Mouse (Mus musculus) MEL (cell line): ENCODE data around the gene Wdr26. TPM values are rescaled to one million over a fixed set of nuclear protein-coding genes. Genes with fewer than 3 reads are reported as not detected.
A peak's percentile ranks its signal among the peaks of the same experiment; 100 is the strongest.

Source experiments
- DNase-seq: peaks from one replicate; pipeline ENCODE4 v3.0.0; 2011; ENCODE audit warnings: low read depth, low spot score
- H3K27ac ChIP-seq: 2 replicates; pipeline ENCODE4 v1.5.1; 2012; ENCODE audit warnings: low read depth, mild to moderate bottlenecking, control low read depth, low read length, moderate library complexity; ENCODE audit not compliant: control insufficient read depth
- H3K27me3 ChIP-seq, 2 experiments: fragments of 150-350 bp in 1 of 2; sonication (generic) in 1 of 2; 2 replicates each; pipeline ENCODE4 v1.6.1; 2012; ENCODE audit warnings: low read length in 2 of 2, mild to moderate bottlenecking in 2 of 2, improper control_type of control experiment in 1 of 2, moderate library complexity in 1 of 2; ENCODE audit not compliant: insufficient read depth in 2 of 2, control insufficient read depth in 1 of 2
- H3K36me3 ChIP-seq, 2 experiments: 2 replicates each; pipeline ENCODE4 v1.6.1; 2012 to 2014; ENCODE audit warnings: low read length in 2 of 2, improper control_type of control experiment in 1 of 2, inconsistent platforms in 1 of 2, mild to moderate bottlenecking in 1 of 2; ENCODE audit not compliant: insufficient read depth in 2 of 2, control insufficient read depth in 1 of 2
- H3K4me1 ChIP-seq, 2 experiments: fragments of 150-350 bp in 1 of 2; sonication (generic) in 1 of 2; 2 replicates each; pipeline ENCODE4 v1.6.1; 2012; ENCODE audit warnings: low read length in 2 of 2, improper control_type of control experiment in 1 of 2, mild to moderate bottlenecking in 1 of 2; ENCODE audit not compliant: insufficient read depth in 2 of 2, control insufficient read depth in 1 of 2
- H3K4me3 ChIP-seq, 2 experiments: fragments of 150-350 bp in 1 of 2; sonication (generic) in 1 of 2; 2 replicates each; pipeline ENCODE4 v1.5.1; 2012; ENCODE audit warnings: low read depth in 2 of 2, low read length in 2 of 2, mild to moderate bottlenecking in 2 of 2, moderate library complexity in 2 of 2, control low read depth in 1 of 2, improper control_type of control experiment in 1 of 2; ENCODE audit not compliant: control insufficient read depth in 1 of 2, insufficient read depth in 1 of 2
- H3K79me2 ChIP-seq: 2 replicates; pipeline ENCODE4 v1.6.1; 2012; ENCODE audit warnings: mild to moderate bottlenecking, low read length, moderate library complexity; ENCODE audit not compliant: control insufficient read depth, poor library complexity, insufficient read depth
- H3K9ac ChIP-seq: 2 replicates; pipeline ENCODE4 v1.6.1; 2012; ENCODE audit warnings: low read depth, mild to moderate bottlenecking, control low read depth, low read length, moderate library complexity; ENCODE audit not compliant: control insufficient read depth, poor library complexity, severe bottlenecking
- H3K9me3 ChIP-seq: fragments of 150-350 bp; sonication (generic); replicated peaks from 2 replicates; pipeline ENCODE4 v1.6.1; 2012; ENCODE audit warnings: mild to moderate bottlenecking, low read length, improper control_type of control experiment, moderate library complexity; ENCODE audit not compliant: insufficient read depth
- CHD1 ChIP-seq: IDR thresholded peaks from 2 replicates; pipeline ENCODE4 v1.6.1; 2012; ENCODE audit warnings: low read depth, mild to moderate bottlenecking, inconsistent platforms, low read length, improper control_type of control experiment
- CTCF ChIP-seq, 3 experiments: IDR thresholded peaks in 2 of 3; conservative IDR thresholded peaks in 1 of 3; 2 replicates each; pipeline ENCODE4 v1.5.1; 2011 to 2012; ENCODE audit warnings: low read length in 3 of 3, low read depth in 2 of 3, mild to moderate bottlenecking in 2 of 3, improper control_type of control experiment in 1 of 3, inconsistent platforms in 1 of 3, mixed read lengths in 1 of 3, moderate library complexity in 1 of 3; ENCODE audit not compliant: control insufficient read depth in 1 of 3, insufficient read depth in 1 of 3, poor library complexity in 1 of 3, severe bottlenecking in 1 of 3
- E2F4 ChIP-seq: IDR thresholded peaks from 2 replicates; pipeline ENCODE4 v1.6.1; 2011; ENCODE audit warnings: low read depth, low read length, improper control_type of control experiment, borderline replicate concordance
- EP300 ChIP-seq, 2 experiments: IDR thresholded peaks; 2 replicates each; pipeline ENCODE4 v1.6.1; 2011; ENCODE audit warnings: improper control_type of control experiment in 2 of 2, low read length in 2 of 2, low read depth in 1 of 2, mild to moderate bottlenecking in 1 of 2
- ETS1 ChIP-seq: IDR thresholded peaks from 2 replicates; pipeline ENCODE4 v1.6.1; 2012; ENCODE audit warnings: low read depth, mild to moderate bottlenecking, inconsistent platforms, low read length, improper control_type of control experiment, moderate library complexity
- GATA1 ChIP-seq: IDR thresholded peaks from 2 replicates; pipeline ENCODE4 v1.6.1; 2011; ENCODE audit warnings: low read depth, low read length, improper control_type of control experiment
- KAT2A ChIP-seq: conservative IDR thresholded peaks from 2 replicates; pipeline ENCODE4 v1.6.1; 2012; ENCODE audit warnings: low read depth, low read length, improper control_type of control experiment, inconsistent platforms
- MAZ ChIP-seq: IDR thresholded peaks from 2 replicates; pipeline ENCODE4 v1.6.1; 2012; ENCODE audit warnings: low read depth, mild to moderate bottlenecking, inconsistent platforms, low read length, improper control_type of control experiment
- MEF2A ChIP-seq: IDR thresholded peaks from 2 replicates; pipeline ENCODE4 v1.6.1; 2014; ENCODE audit warnings: low read depth, mild to moderate bottlenecking, inconsistent platforms, low read length, improper control_type of control experiment; ENCODE audit not compliant: poor library complexity, insufficient replicate concordance, severe bottlenecking; ENCODE audit errors: extremely low read depth
- POLR2A ChIP-seq, 2 experiments: IDR thresholded peaks; 2 replicates each; pipeline ENCODE4 v1.6.1; 2011 to 2012; ENCODE audit warnings: low read length in 2 of 2, mild to moderate bottlenecking in 2 of 2, control low read depth in 1 of 2, improper control_type of control experiment in 1 of 2, low read depth in 1 of 2, moderate library complexity in 1 of 2; ENCODE audit not compliant: control insufficient read depth in 1 of 2, insufficient read depth in 1 of 2, poor library complexity in 1 of 2
- POLR2AphosphoS2 ChIP-seq: IDR thresholded peaks from 2 replicates; pipeline ENCODE4 v1.6.1; 2011; ENCODE audit warnings: low read length, improper control_type of control experiment
- POLR2AphosphoS5 ChIP-seq: IDR thresholded peaks from 2 replicates; pipeline ENCODE4 v1.6.1; 2012; ENCODE audit warnings: low read depth, borderline replicate concordance, mild to moderate bottlenecking, inconsistent platforms, low read length, moderate library complexity, mixed read lengths
- RAD21 ChIP-seq: IDR thresholded peaks from 2 replicates; pipeline ENCODE4 v1.6.1; 2011; ENCODE audit warnings: mild to moderate bottlenecking, low read depth, low read length, improper control_type of control experiment
- RCOR1 ChIP-seq: IDR thresholded peaks from 2 replicates; pipeline ENCODE4 v1.6.1; 2012; ENCODE audit warnings: low read depth, mild to moderate bottlenecking, inconsistent platforms, low read length, improper control_type of control experiment
- SIN3A ChIP-seq: IDR thresholded peaks from 2 replicates; pipeline ENCODE4 v1.6.1; 2012; ENCODE audit warnings: low read length, improper control_type of control experiment, inconsistent platforms
- TAL1 ChIP-seq: IDR thresholded peaks from 2 replicates; pipeline ENCODE4 v1.6.1; 2012; ENCODE audit warnings: mild to moderate bottlenecking, inconsistent platforms, low read length, moderate library complexity, mixed read lengths
- UBTF ChIP-seq: IDR thresholded peaks from 2 replicates; pipeline ENCODE4 v1.6.1; 2012; ENCODE audit warnings: low read depth, mild to moderate bottlenecking, inconsistent platforms, low read length, improper control_type of control experiment, moderate library complexity, borderline replicate concordance; ENCODE audit not compliant: insufficient read depth
- ZC3H11A ChIP-seq: IDR thresholded peaks from 2 replicates; pipeline ENCODE4 v1.6.1; 2012; ENCODE audit warnings: low read depth, mild to moderate bottlenecking, inconsistent platforms, low read length, improper control_type of control experiment
- ZMIZ1 ChIP-seq: IDR thresholded peaks from 2 replicates; pipeline ENCODE4 v1.6.1; 2012; ENCODE audit warnings: low read depth, mild to moderate bottlenecking, inconsistent platforms, low read length, improper control_type of control experiment, moderate library complexity
- polyA plus RNA-seq, 2 experiments: library from polyadenylated mRNA; stranded (reverse) in 1 of 2; unstranded in 1 of 2; fragments of >175 nt in 1 of 2; fragments of >200 nt in 1 of 2; gene quantifications; 2 replicates each; pipeline versions ENCODE4 v1.2.1 to v1.2.4; 2012; ENCODE audit warnings: low replicate concordance in 2 of 2, low read depth in 1 of 2; ENCODE audit not compliant: insufficient read length in 2 of 2, insufficient read depth in 1 of 2, missing spikeins in 1 of 2
- total RNA-seq: library from RNA; depleted of rRNA; stranded (reverse); fragments of 300-350 nt; gene quantifications from 2 replicates; pipeline ENCODE4 v1.2.3, GENCODE M21; 2012

Wdr26 gene
- total and polyA plus RNA-seq, 3 experiments, result 21.6 to 35.1 TPM; not detected in 1

DNA sequence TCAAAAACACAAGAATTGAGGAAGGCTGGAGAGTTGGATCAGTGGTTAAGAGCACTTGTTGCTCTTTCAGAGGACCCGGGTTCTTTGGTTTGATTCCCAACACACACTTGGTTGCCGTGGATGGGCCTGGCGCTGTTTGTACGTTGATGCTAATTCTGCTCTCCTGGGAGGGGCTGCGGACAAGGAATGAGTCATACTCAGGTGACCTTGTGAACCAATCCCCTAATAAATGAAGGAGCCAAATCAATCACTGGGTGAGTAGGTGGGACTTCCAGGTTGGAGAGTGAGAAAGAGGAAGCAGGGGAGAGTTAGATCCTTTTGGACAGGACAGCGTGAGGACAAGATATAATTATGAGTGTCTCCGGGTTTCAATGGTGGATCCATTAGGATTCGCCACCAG is 39.2 kb upstream of the Wdr26 start:
- Histone ChIP-seq H3K79me2 (no peaks in the 10 kb centered on the region; the same call in 1 of the 2 replicates), H3K9me3 (no peaks in the 10 kb centered on the region), H3K4me1 (peaks cover 14 to 35% of the 10 kb centered on the region in 2 experiments), H3K27me3 (no peaks in the 10 kb centered on the region), H3K36me3 (peaks cover 0 to 13% of the 10 kb centered on the region in 2 experiments; a peak in 2 of 4 replicates), H3K9ac (no peak overlapping the region), H3K27ac (no peak overlapping the region), H3K4me3 (no peak overlapping the region)
- no peak for DNase-seq
- TF ChIP-seq GATA1, result no peak
- TF ChIP-seq RAD21, result no peak
- TF ChIP-seq UBTF, result no peak
- TF ChIP-seq ETS1, result no peak
- no peak for TF ChIP-seq MAZ
- TF ChIP-seq POLR2AphosphoS2, result no peak
- no peak for TF ChIP-seq POLR2A (IDR thresholded peaks at IDR 0.05; ENCODE audit: control insufficient read depth in 1 of 2, insufficient read depth in 1 of 2, low read depth in 1 of 2, low read length in 2 of 2, poor library complexity in 1 of 2)
- TF ChIP-seq CHD1, result no peak
- TF ChIP-seq CTCF (IDR thresholded peaks at IDR 0.05 in 2 of 3, conservative IDR thresholded peaks at IDR 0.05 in 1 of 3; ENCODE audit: control insufficient read depth in 1 of 3, insufficient read depth in 1 of 3, low read depth in 2 of 3, low read length in 3 of 3, poor library complexity in 1 of 3, severe bottlenecking in 1 of 3), result no peak
- no peak for TF ChIP-seq RCOR1
- TF ChIP-seq E2F4, result no peak
- no peak for TF ChIP-seq ZC3H11A

DNA sequence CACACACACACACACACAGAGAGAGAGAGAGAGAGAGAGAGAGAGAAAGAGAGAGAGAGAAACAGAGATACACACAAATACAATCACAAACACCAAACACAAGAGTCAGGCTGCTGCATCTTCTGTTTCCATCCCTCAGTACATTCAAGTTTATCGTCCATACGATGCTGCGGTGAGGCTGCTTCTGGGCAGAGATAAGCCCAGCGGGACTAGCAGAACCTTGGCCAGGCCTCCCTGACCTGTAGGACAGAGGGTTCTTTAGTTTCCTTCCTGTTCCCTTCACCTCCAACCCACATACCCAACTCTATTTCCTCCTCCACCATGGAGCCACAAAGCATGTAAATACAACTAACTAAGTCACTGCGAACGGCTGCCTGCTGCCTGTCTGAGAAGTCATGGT is 37.7 kb upstream of the Wdr26 start:
- 0 out of 2 replicates have a peak overlapping the region, but pooled peaks have one; percentile 9 for H3K27ac ChIP-seq
- H3K27me3 ChIP-seq, result no peaks in the 10 kb centered on the region
- TF ChIP-seq RCOR1, result no peak
- no peak for TF ChIP-seq KAT2A
- TF ChIP-seq TAL1, result peak; percentile 33; the same call in 1 of the 2 replicates
- TF ChIP-seq SIN3A, result no peak
- peak; percentile 57; the same call in 1 of the 2 replicates for TF ChIP-seq GATA1
- TF ChIP-seq MEF2A, result no peak
- TF ChIP-seq ETS1, result peak; percentile 40; the same call in 1 of the 2 replicates
- no peak for TF ChIP-seq ZMIZ1
- no peak for TF ChIP-seq POLR2AphosphoS5
- TF ChIP-seq EP300 (IDR thresholded peaks at IDR 0.05; ENCODE audit: low read depth in 1 of 2, low read length in 2 of 2), result peak; percentile 29 to 47; a peak in 2 of 4 replicates
- peak; percentile 42 for DNase-seq
- peaks cover 0 to 15% of the 10 kb centered on the region in 2 experiments; a peak in 2 of 4 replicates for H3K36me3 ChIP-seq
- no peak overlapping the region for H3K4me3 ChIP-seq
- no peak overlapping the region for H3K9ac ChIP-seq
- no peaks in the 10 kb centered on the region for H3K9me3 ChIP-seq
- H3K79me2 ChIP-seq, result no peaks in the 10 kb centered on the region; the same call in 1 of the 2 replicates
- peaks cover 16 to 37% of the 10 kb centered on the region in 2 experiments for H3K4me1 ChIP-seq
